In the genomic region with DNA sequence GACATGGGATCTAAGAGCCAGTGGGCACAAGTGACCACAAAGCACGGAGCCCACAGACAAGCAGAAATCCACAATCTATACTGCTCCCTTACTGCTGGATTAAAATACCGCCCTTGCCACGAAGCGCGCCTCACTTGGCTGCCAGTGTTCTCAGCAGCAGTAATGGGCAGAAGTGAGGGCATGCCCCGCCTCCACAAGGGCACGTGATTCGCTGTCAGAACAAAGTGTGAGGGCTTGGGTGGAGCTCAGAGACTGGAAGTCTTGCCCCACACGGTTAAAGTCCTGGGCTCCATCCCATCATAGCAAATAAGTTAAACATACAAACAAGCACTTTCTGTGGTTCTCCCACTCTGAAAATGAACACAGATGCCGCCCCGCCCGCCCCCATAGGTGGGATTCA, we compare ENCODE assay signal across 8 mouse cellular contexts. TPM values are rescaled to one million over a fixed set of nuclear protein-coding genes. Genes with fewer than 3 reads are reported as not detected.
DNase-seq lines count a peak whose midpoint lies in the region; ATAC-seq and TF ChIP-seq lines count a peak whose summit lies in the region.

No protein-coding gene starts in this region.

- H3K4me2 ChIP-seq in forebrain, embryonic 13.5 days, result peak overlapping the region; percentile 54
- H3K4me2 ChIP-seq in lung, embryonic 15.5 days, result peak overlapping the region; percentile 26; the same call in 1 of the 2 replicates

- peak; percentile 60 for ATAC-seq in forebrain, embryonic 13.5 days
- ATAC-seq in lung, embryonic 15.5 days (ENCODE audit: borderline replicate concordance, extremely low read depth, low FRiP score, low TSS enrichment), result peak; percentile 10; the same call in 1 of the 2 replicates
- no peak for ATAC-seq in cerebellum, adult (ENCODE audit: insufficient number of reproducible peaks, low FRiP score, low TSS enrichment)

- H3K27me3 ChIP-seq in forebrain, embryonic 13.5 days, result peaks cover 82% of the 10 kb centered on the region
- peaks cover 3% of the 10 kb centered on the region for H3K27me3 ChIP-seq in kidney, adult 2 months (replicated peaks; ENCODE audit: control insufficient read depth, insufficient read depth, low read length)
- peaks cover 90% of the 10 kb centered on the region for H3K27me3 ChIP-seq in lung, embryonic 15.5 days
- peaks cover 49% of the 10 kb centered on the region for H3K27me3 ChIP-seq in small intestine, adult 2 months (ENCODE audit: control insufficient read depth, insufficient read depth, low read length)

- no peak for TF ChIP-seq CTCF in kidney, adult 2 months (conservative IDR thresholded peaks at IDR 0.05; ENCODE audit: insufficient read depth, insufficient read length, low read depth, low read length)
- no peak for TF ChIP-seq CTCF in small intestine, adult 2 months (IDR thresholded peaks at IDR 0.05; ENCODE audit: extremely low read depth, insufficient read length, insufficient replicate concordance, low read depth, low read length)

- H3K4me3 ChIP-seq in forebrain, embryonic 13.5 days, result peak overlapping the region; percentile 10
- H3K4me3 ChIP-seq in kidney, adult 2 months (ENCODE audit: insufficient read depth, low read depth, low read length), result no peak overlapping the region
- H3K4me3 ChIP-seq in lung, embryonic 15.5 days, result peak overlapping the region; percentile 7; the same call in 1 of the 2 replicates
- H3K4me3 ChIP-seq in small intestine, adult 2 months (ENCODE audit: low read depth, low read length), result peak overlapping the region; percentile 11; the same call in 1 of the 2 replicates

- no peak overlapping the region for H3K27ac ChIP-seq in forebrain, embryonic 13.5 days
- no peak overlapping the region for H3K27ac ChIP-seq in kidney, adult 2 months (ENCODE audit: insufficient read depth, low read depth, low read length)
- no peak overlapping the region for H3K27ac ChIP-seq in lung, embryonic 15.5 days
- H3K27ac ChIP-seq in small intestine, adult 2 months (ENCODE audit: insufficient read depth, low read depth, low read length), result no peak overlapping the region

- peak; percentile 77 to 78 for DNase-seq in B cell, adult 2 months
- DNase-seq in NIH3T3 (ENCODE audit: low read depth), result peak; percentile 77
- DNase-seq in kidney, adult 2 months, result peak; percentile 90
- no peak for DNase-seq in layer of hippocampus, adult 11-12 months (ENCODE audit: low spot score)

- no peak overlapping the region for H3K9ac ChIP-seq in forebrain, embryonic 13.5 days
- no peak overlapping the region for H3K9ac ChIP-seq in lung, embryonic 15.5 days

- no peaks in the 10 kb centered on the region for H3K36me3 ChIP-seq in forebrain, embryonic 13.5 days (ENCODE audit: poor library complexity, severe bottlenecking)
- no peaks in the 10 kb centered on the region for H3K36me3 ChIP-seq in kidney, adult 2 months (ENCODE audit: control insufficient read depth, insufficient read depth, low read length)
- H3K36me3 ChIP-seq in lung, embryonic 15.5 days, result no peaks in the 10 kb centered on the region
- H3K36me3 ChIP-seq in small intestine, adult 2 months (ENCODE audit: control insufficient read depth, insufficient read depth, low read length), result no peaks in the 10 kb centered on the region

- H3K9me3 ChIP-seq in forebrain, embryonic 13.5 days (replicated peaks), result no peaks in the 10 kb centered on the region
- H3K9me3 ChIP-seq in lung, embryonic 15.5 days, result no peaks in the 10 kb centered on the region

- WGBS in forebrain, embryonic 13.5 days, result 2% methylated on average over 12 of the region's 12 CpGs
- 5% methylated on average over 12 of the region's 12 CpGs for WGBS in kidney, adult 2 months
- 3% methylated on average over 12 of the region's 12 CpGs for WGBS in lung, embryonic 15.5 days
- 3% methylated on average over 12 of the region's 12 CpGs for WGBS in small intestine, adult 2 months

- peaks cover 30% of the 10 kb centered on the region for H3K4me1 ChIP-seq in forebrain, embryonic 13.5 days
- no peaks in the 10 kb centered on the region for H3K4me1 ChIP-seq in kidney, adult 2 months (ENCODE audit: control insufficient read depth, insufficient read depth, low read length)
- peaks cover 20% of the 10 kb centered on the region for H3K4me1 ChIP-seq in lung, embryonic 15.5 days
- H3K4me1 ChIP-seq in small intestine, adult 2 months (ENCODE audit: control insufficient read depth, insufficient read depth, insufficient read length, low read length), result peaks cover 3% of the 10 kb centered on the region

- TF ChIP-seq POLR2A in kidney, adult 2 months (IDR thresholded peaks at IDR 0.05; ENCODE audit: low read depth, low read length), result no peak
- no peak for TF ChIP-seq POLR2A in small intestine, adult 2 months (IDR thresholded peaks at IDR 0.05; ENCODE audit: low read depth, low read length)

RNA-seq across cellular contexts. Expression of a gene that starts 1.7 kb away (rescaled TPM):
- polyA plus RNA-seq in forebrain, embryonic 13.5 days (2015; fragmentation: Nextera tagmentation; extraction: Ambion mirVana), result not detected in 2 replicates
- polyA plus RNA-seq in kidney, adult 2 months (2012; rRNA removed), result not detected in 2 replicates
- polyA plus RNA-seq in lung, embryonic 15.5 days (2015; fragmentation: Nextera tagmentation; extraction: Ambion mirVana), result not detected in 2 replicates
- polyA plus RNA-seq in small intestine, adult 2 months (2012; rRNA removed), result not detected in 2 replicates

RNA-seq across cellular contexts. Expression of a gene that starts 4.7 kb away (rescaled TPM):
- 1.2 and 1.8 TPM in 2 replicates for polyA plus RNA-seq in forebrain, embryonic 13.5 days (2015; fragmentation: Nextera tagmentation; extraction: Ambion mirVana)
- polyA plus RNA-seq in kidney, adult 2 months (2012; rRNA removed), result not detected in 2 replicates
- polyA plus RNA-seq in lung, embryonic 15.5 days (2015; fragmentation: Nextera tagmentation; extraction: Ambion mirVana), result not detected in 2 replicates
- not detected in 2 replicates for polyA plus RNA-seq in small intestine, adult 2 months (2012; rRNA removed)

RNA-seq across cellular contexts. Expression of a gene that starts 14.1 kb away (rescaled TPM):
- polyA plus RNA-seq in forebrain, embryonic 13.5 days (2015; fragmentation: Nextera tagmentation; extraction: Ambion mirVana), result 73.3 and 82.9 TPM in 2 replicates
- polyA plus RNA-seq in kidney, adult 2 months (2012; rRNA removed), result 86.9 and 116 TPM in 2 replicates
- 79.7 and 83.1 TPM in 2 replicates for polyA plus RNA-seq in lung, embryonic 15.5 days (2015; fragmentation: Nextera tagmentation; extraction: Ambion mirVana)
- 38.0 and 82.5 TPM in 2 replicates for polyA plus RNA-seq in small intestine, adult 2 months (2012; rRNA removed)

RNA-seq across cellular contexts. Expression of a gene that starts 52.2 kb away (rescaled TPM):
- 14.7 and 14.8 TPM in 2 replicates for polyA plus RNA-seq in forebrain, embryonic 13.5 days (2015; fragmentation: Nextera tagmentation; extraction: Ambion mirVana)
- 3.4 and 4.0 TPM in 2 replicates for polyA plus RNA-seq in kidney, adult 2 months (2012; rRNA removed)
- 14.6 and 15.0 TPM in 2 replicates for polyA plus RNA-seq in lung, embryonic 15.5 days (2015; fragmentation: Nextera tagmentation; extraction: Ambion mirVana)
- 0.70 and 0.74 TPM in 2 replicates for polyA plus RNA-seq in small intestine, adult 2 months (2012; rRNA removed)

RNA-seq across cellular contexts. Expression of a gene that starts 52.2 kb away (rescaled TPM):
- polyA plus RNA-seq in forebrain, embryonic 13.5 days (2015; fragmentation: Nextera tagmentation; extraction: Ambion mirVana), result 13.0 and 15.5 TPM in 2 replicates
- polyA plus RNA-seq in kidney, adult 2 months (2012; rRNA removed), result 7.3 and 8.0 TPM in 2 replicates
- 10.4 and 10.5 TPM in 2 replicates for polyA plus RNA-seq in lung, embryonic 15.5 days (2015; fragmentation: Nextera tagmentation; extraction: Ambion mirVana)
- polyA plus RNA-seq in small intestine, adult 2 months (2012; rRNA removed), result 2.0 and 3.4 TPM in 2 replicates
